30 mouse cellular contexts compared by ENCODE assay signal in the genomic region with DNA sequence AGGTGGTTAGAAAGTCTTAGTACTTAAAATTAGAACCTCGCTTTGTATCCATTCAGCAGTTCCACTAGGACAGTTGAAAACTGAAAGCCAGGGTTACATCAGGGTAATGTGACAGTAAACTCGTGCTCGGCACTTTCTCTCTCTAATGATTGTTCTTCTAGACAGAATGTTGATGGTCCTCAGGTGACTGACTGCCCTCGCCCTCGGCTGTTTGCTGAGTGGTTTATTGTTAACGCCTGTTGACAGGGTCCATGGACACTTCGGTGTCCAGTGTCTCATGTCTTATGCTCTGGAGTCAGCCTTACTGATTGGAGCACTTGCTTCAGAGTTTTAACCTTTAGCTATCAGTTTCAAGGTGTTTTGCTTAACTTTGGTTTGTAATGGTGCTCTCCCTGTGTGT. TPM values are rescaled to one million over a fixed set of nuclear protein-coding genes. Genes with fewer than 3 reads are reported as not detected.
DNase-seq lines count a peak whose midpoint lies in the region; ATAC-seq lines count a peak whose summit lies in the region.
"Had no signal": no experiment of that assay in that cellular context is flagged by ENCODE, and none has a peak within 500 bp of the region (broad histone marks: within the 10 kb centered on the region; RNA-seq: fewer than 3 reads in every experiment).

No protein-coding gene starts in this region.

- peaks cover 3% of the 10 kb centered on the region; the same call in 1 of the 2 replicates for H3K36me3 ChIP-seq in liver, embryonic 11.5 days (ENCODE audit: control insufficient read depth, insufficient read depth, low read length)
- peaks cover 68% of the 10 kb centered on the region for H3K36me3 ChIP-seq in liver, embryonic 13.5 days
- H3K36me3 ChIP-seq in liver, embryonic 16.5 days (ENCODE audit: control insufficient read depth, insufficient read depth), result peaks cover 6% of the 10 kb centered on the region

- H3K9ac ChIP-seq in liver, embryonic 11.5 days (ENCODE audit: low read depth, low read length), result no peak overlapping the region
- no peak overlapping the region for H3K9ac ChIP-seq in liver, embryonic 13.5 days
- no peak overlapping the region for H3K9ac ChIP-seq in liver, embryonic 16.5 days (ENCODE audit: low read depth, low read length)
- H3K9ac ChIP-seq: embryonic facial prominence, embryonic 13.5 days; forebrain, embryonic 12.5 days; forebrain, embryonic 15.5 days; heart, embryonic 13.5 days; hindbrain, embryonic 14.5 days had no signal

- H3K4me2 ChIP-seq in liver, embryonic 11.5 days, result no peak overlapping the region; the same call in 1 of the 2 replicates
- H3K4me2 ChIP-seq in liver, embryonic 13.5 days, result peak overlapping the region; percentile 7
- no peak overlapping the region for H3K4me2 ChIP-seq in liver, embryonic 16.5 days (ENCODE audit: low read depth, low read length)
- H3K4me2 ChIP-seq: embryonic facial prominence, embryonic 13.5 days; forebrain, embryonic 12.5 days; forebrain, embryonic 15.5 days; heart, embryonic 13.5 days; hindbrain, embryonic 14.5 days had no signal

- DNase-seq in liver, result peak; percentile 16
- no peak for DNase-seq in liver, embryonic 11.5 days (ENCODE audit: low spot score)
- no peak for DNase-seq in liver, embryonic 13.5 days
- no peak for DNase-seq in neural tube, embryonic 10.5 days (ENCODE audit: extremely low spot score, low spot score)
- DNase-seq in lung, postnatal 14 days, result no peak
- no peak for DNase-seq in heart, adult 8-10 months (ENCODE audit: low spot score)
- DNase-seq: adrenal gland, postnatal 10 days; adrenal gland, postnatal 36 days; B cell, adult 2 months; cerebellum, adult 11 months; cerebellum, adult 2 months; cerebellum, adult 9-11 months; cerebellum, postnatal 25 days; embryo, embryonic 11 days; gastrocnemius, postnatal 25 days; heart, adult 18-20 months; heart, postnatal 14 days; heart, postnatal 4 days had no signal

- no peak overlapping the region for H3K4me3 ChIP-seq in liver, embryonic 11.5 days (ENCODE audit: low read depth, low read length)
- no peak overlapping the region for H3K4me3 ChIP-seq in liver, embryonic 13.5 days (replicated peaks)
- no peak overlapping the region for H3K4me3 ChIP-seq in liver, embryonic 16.5 days (ENCODE audit: low read depth, low read length)
- H3K4me3 ChIP-seq: embryonic facial prominence, embryonic 10.5 days; embryonic facial prominence, embryonic 13.5 days; erythroblast, embryonic 14.5 days; forebrain, embryonic 12.5 days; forebrain, embryonic 15.5 days; heart, embryonic 10.5 days; heart, embryonic 13.5 days had no signal

- 80% methylated on average over 7 of the region's 7 CpGs for WGBS in liver, embryonic 11.5 days
- WGBS in liver, embryonic 13.5 days (ENCODE audit: insufficient replicate concordance), result 77% methylated on average over 7 of the region's 7 CpGs
- WGBS in liver, embryonic 16.5 days (ENCODE audit: insufficient replicate concordance), result 70% methylated on average over 7 of the region's 7 CpGs

- H3K9me3 ChIP-seq in liver, embryonic 11.5 days (ENCODE audit: control insufficient read depth, low read length), result no peaks in the 10 kb centered on the region
- no peaks in the 10 kb centered on the region for H3K9me3 ChIP-seq in liver, embryonic 13.5 days (replicated peaks)
- no peaks in the 10 kb centered on the region for H3K9me3 ChIP-seq in liver, embryonic 16.5 days (replicated peaks; ENCODE audit: control insufficient read depth, low read length)
- H3K9me3 ChIP-seq: embryonic facial prominence, embryonic 10.5 days; embryonic facial prominence, embryonic 13.5 days; forebrain, embryonic 12.5 days; forebrain, embryonic 15.5 days; G1E; heart, embryonic 10.5 days; heart, embryonic 13.5 days had no signal

- no peak overlapping the region for H3K27ac ChIP-seq in liver, embryonic 11.5 days (ENCODE audit: low read depth, low read length)
- H3K27ac ChIP-seq in liver, embryonic 13.5 days, result no peak overlapping the region
- H3K27ac ChIP-seq in liver, embryonic 16.5 days (ENCODE audit: low read length), result peak overlapping the region; percentile 21; the same call in 1 of the 2 replicates
- H3K27ac ChIP-seq: embryonic facial prominence, embryonic 10.5 days; embryonic facial prominence, embryonic 13.5 days; forebrain, embryonic 12.5 days; forebrain, embryonic 15.5 days; heart, embryonic 10.5 days; heart, embryonic 13.5 days; hindbrain, embryonic 14.5 days had no signal

- no peaks in the 10 kb centered on the region for H3K4me1 ChIP-seq in liver, embryonic 11.5 days (replicated peaks; ENCODE audit: control insufficient read depth, insufficient read depth, low read length)
- peaks cover 4% of the 10 kb centered on the region; the same call in 1 of the 2 replicates for H3K4me1 ChIP-seq in liver, embryonic 13.5 days (replicated peaks)
- no peaks in the 10 kb centered on the region for H3K4me1 ChIP-seq in liver, embryonic 16.5 days (ENCODE audit: control insufficient read depth, low read depth, low read length)
- H3K4me1 ChIP-seq: embryonic facial prominence, embryonic 10.5 days; embryonic facial prominence, embryonic 13.5 days; forebrain, embryonic 12.5 days; forebrain, embryonic 15.5 days; heart, embryonic 10.5 days had no signal

- no peak for ATAC-seq in liver, embryonic 11.5 days (replicated peaks; ENCODE audit: low FRiP score)
- ATAC-seq in liver, embryonic 13.5 days (ENCODE audit: low read depth), result peak; percentile 61
- peak; percentile 85 for ATAC-seq in liver, embryonic 16.5 days (ENCODE audit: low read depth)
- ATAC-seq: forebrain, embryonic 15.5 days; Patski had no signal

- no peaks in the 10 kb centered on the region for H3K27me3 ChIP-seq in liver, embryonic 11.5 days (replicated peaks; ENCODE audit: control insufficient read depth, insufficient read depth, low read length)
- H3K27me3 ChIP-seq in liver, embryonic 13.5 days, result no peaks in the 10 kb centered on the region
- no peaks in the 10 kb centered on the region for H3K27me3 ChIP-seq in liver, embryonic 16.5 days (ENCODE audit: control insufficient read depth, insufficient read depth, low read depth, low read length)
- H3K27me3 ChIP-seq: CH12.LX; embryonic facial prominence, embryonic 13.5 days; forebrain, embryonic 12.5 days; forebrain, embryonic 15.5 days; heart, embryonic 13.5 days; Patski had no signal

RNA-seq across cellular contexts. Expression of gene Nfrkb, which starts 31.9 kb away (rescaled TPM):
- 16.1 and 16.4 TPM in 2 replicates for polyA plus RNA-seq in liver, embryonic 11.5 days (2014; fragmentation: Nextera tagmentation; extraction: Ambion mirVana)
- polyA plus RNA-seq in liver, embryonic 13.5 days (2015; fragmentation: Nextera tagmentation; extraction: Ambion mirVana), result 5.8 and 6.7 TPM in 2 replicates
- 4.6 and 5.5 TPM in 2 replicates for polyA plus RNA-seq in liver, embryonic 16.5 days (2015; fragmentation: Nextera tagmentation; extraction: Ambion mirVana)
- 10 to 100 TPM in 1 of 4 experiments, 1 to 10 TPM in 3; 8.0 to 12.1 (median 9.0) TPM for total RNA-seq in heart, adult 8-10 months (2022)
